Mouse (Mus musculus) kidney, embryonic 16.5 days (tissue): Measurements from ENCODE around the gene Gnas. TPM values are rescaled to one million over a fixed set of nuclear protein-coding genes. Genes with fewer than 3 reads are reported as not detected.
"Not testable (repeated sequence)": the region's sequence is repeated elsewhere in the genome, so short reads cannot be mapped to it uniquely, and the experiment has no call there.

Experiments used
- ATAC-seq: fragments of 200-750 bp; cut with Nextera tagmentation; 2 replicates; pipeline ENCODE4 v1.8.0; 2017; ENCODE audit warnings: moderate TSS enrichment; ENCODE audit not compliant: low FRiP score, low TSS enrichment
- H3K27ac ChIP-seq: fragments of 300-500 bp; sonication (generic); 2 replicates; pipeline ENCODE4 v1.5.1; 2014; ENCODE audit warnings: low read length
- H3K27me3 ChIP-seq: fragments of 300-500 bp; sonication (generic); 2 replicates; pipeline ENCODE4 v1.6.1; 2014; ENCODE audit warnings: low read length, control low read depth, mixed read lengths; ENCODE audit not compliant: insufficient read depth
- H3K36me3 ChIP-seq: fragments of 300-500 bp; sonication (generic); 2 replicates; pipeline ENCODE4 v1.6.1; 2014; ENCODE audit warnings: low read length, control low read depth, mixed read lengths; ENCODE audit not compliant: insufficient read depth
- H3K4me1 ChIP-seq: fragments of 300-500 bp; sonication (generic); 2 replicates; pipeline ENCODE4 v1.6.1; 2014; ENCODE audit warnings: low read length, control low read depth, mixed read lengths; ENCODE audit not compliant: insufficient read depth
- H3K4me2 ChIP-seq: fragments of 300-500 bp; sonication (generic); replicated peaks from 2 replicates; pipeline ENCODE4 v1.6.1; 2014; ENCODE audit warnings: low read depth, low read length
- H3K4me3 ChIP-seq: fragments of 300-500 bp; sonication (generic); 2 replicates; pipeline ENCODE4 v1.5.1; 2014; ENCODE audit warnings: mild to moderate bottlenecking, low read length
- H3K9ac ChIP-seq: fragments of 300-500 bp; sonication (generic); replicated peaks from 2 replicates; pipeline ENCODE4 v1.6.1; 2014; ENCODE audit warnings: low read length
- H3K9me3 ChIP-seq: fragments of 300-500 bp; sonication (generic); 2 replicates; pipeline ENCODE4 v1.6.1; 2016; ENCODE audit warnings: low read length, control low read depth
- WGBS: fragments of 180-500 bp; shearing (Covaris S2); extraction: QIAGEN DNeasy Blood & Tissue Kit; methylation state at CpG from one replicate; pipeline ENCODE4 v1.1.7; 2014; 5-methylcytosine and 5-hydroxymethylcytosine counted together
- polyA plus RNA-seq: library from polyadenylated mRNA; unstranded; fragments of >200 nt; fragmentation: Nextera tagmentation; extraction: Ambion mirVana; gene quantifications from 2 replicates; pipeline ENCODE4 v1.2.1, GENCODE M21; 2015

Gene Gnas
- polyA plus RNA-seq, 1 experiment from 2014 or later, result 1,325 TPM

GRCm38 (mm10) chr2:174343566-174343965 is 59.4 kb downstream of the Gnas start:
- H3K4me1 ChIP-seq, result peaks cover 61% of the 10 kb centered on the region
- peaks cover 4% of the 10 kb centered on the region; the same call in 1 of the 2 replicates for H3K9me3 ChIP-seq
- H3K27ac ChIP-seq, result peak overlapping the region; percentile 90
- H3K4me2 ChIP-seq, result peak overlapping the region; percentile 38
- peak overlapping the region; percentile 50; the same call in 1 of the 2 replicates for H3K9ac ChIP-seq
- H3K4me3 ChIP-seq, result 0 out of 2 replicates have a peak overlapping the region, but pooled peaks have one; percentile 9
- peaks cover 44% of the 10 kb centered on the region for H3K36me3 ChIP-seq
- 0% methylated on average over 1 of the region's 1 CpGs for WGBS
- 0 out of 2 replicates have a peak, but pooled peaks have one; percentile 10 for ATAC-seq
- H3K27me3 ChIP-seq, result no peaks in the 10 kb centered on the region

- Histone ChIP-seq H3K27me3 (no peaks in the 10 kb centered on the region), H3K4me2 (peak overlapping the region; percentile 38), H3K9me3 (peaks cover 4% of the 10 kb centered on the region; the same call in 1 of the 2 replicates), H3K9ac (peak overlapping the region; percentile 50), H3K4me1 (peaks cover 56% of the 10 kb centered on the region), H3K4me3 (0 out of 2 replicates have a peak overlapping the region, but pooled peaks have one; percentile 9), H3K36me3 (peaks cover 44% of the 10 kb centered on the region), H3K27ac (peak overlapping the region; percentile 90)
- 0% methylated on average over 3 of the region's 3 CpGs for WGBS
- ATAC-seq, result peak; percentile 76
These were observed 60.0 kb downstream of the Gnas start for GRCm38 (mm10) chr2:174344003-174344655.

GRCm38 (mm10) chr2:174344996-174345395 is 60.9 kb downstream of the Gnas start:
- Histone ChIP-seq H3K27ac (peak overlapping the region; percentile 90), H3K9me3 (peaks cover 4% of the 10 kb centered on the region; the same call in 1 of the 2 replicates), H3K4me2 (no peak overlapping the region), H3K4me1 (peaks cover 47% of the 10 kb centered on the region), H3K36me3 (peaks cover 44% of the 10 kb centered on the region), H3K9ac (no peak overlapping the region), H3K4me3 (no peak overlapping the region), H3K27me3 (no peaks in the 10 kb centered on the region)
- 90% methylated on average over 16 of the region's 16 CpGs for WGBS
- no peak for ATAC-seq

GRCm38 (mm10) chr2:174346612-174346998 is 62.5 kb downstream of the Gnas start, which contains the start of gene Gm20721:
Gm20721 (minus strand) TSS chr2:174346712.
- 94% methylated on average over 5 of the region's 5 CpGs for WGBS
- Histone ChIP-seq H3K4me1 (peaks cover 31% of the 10 kb centered on the region), H3K4me2 (no peak within 1 kb of the TSS), H3K9ac (no peak within 1 kb of the TSS), H3K4me3 (no peak within 1 kb of the TSS), H3K9me3 (peaks cover 4% of the 10 kb centered on the region; the same call in 1 of the 2 replicates), H3K27ac (no peak within 1 kb of the TSS), H3K27me3 (no peaks in the 10 kb centered on the region), H3K36me3 (peaks cover 44% of the 10 kb centered on the region)
- ATAC-seq, result no peak

DNA sequence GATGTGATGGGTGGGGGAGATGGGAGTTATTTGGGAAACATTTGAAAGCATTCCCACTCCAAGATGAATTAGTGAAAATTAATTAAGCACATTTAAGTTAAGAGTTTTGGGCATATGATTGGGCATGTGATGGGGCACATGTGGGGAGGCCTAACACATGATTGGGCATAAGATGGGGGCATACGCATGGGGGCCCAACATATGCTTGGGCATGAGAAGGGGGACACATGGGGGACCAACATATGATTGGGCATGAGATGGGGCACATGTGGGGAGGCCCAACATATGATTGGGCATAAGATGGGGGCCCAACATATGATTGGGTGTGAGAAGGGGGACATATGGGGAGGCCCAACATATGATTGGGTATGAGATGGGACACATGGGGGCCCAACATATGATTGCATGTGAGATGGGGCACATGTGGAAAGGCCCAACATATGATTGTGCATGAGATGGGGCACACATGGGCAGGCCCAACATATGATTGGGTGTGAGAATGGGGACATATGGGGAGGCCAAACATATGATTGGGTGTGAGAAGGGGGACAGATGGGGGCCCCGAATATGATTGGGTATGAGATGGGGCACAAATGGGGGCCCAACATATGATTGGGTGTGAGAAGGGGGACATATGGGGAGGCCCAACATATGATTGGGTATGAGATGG is 63.0 kb downstream of the Gnas start:
- not testable (repeated sequence) for H3K4me2 ChIP-seq, H3K9me3 ChIP-seq, H3K9ac ChIP-seq, H3K4me3 ChIP-seq, H3K27me3 ChIP-seq, H3K27ac ChIP-seq, ATAC-seq
- peaks cover 26% of the 10 kb centered on the region for H3K4me1 ChIP-seq
- peaks cover 40% of the 10 kb centered on the region for H3K36me3 ChIP-seq
- WGBS, result 98% methylated on average over 2 of the region's 2 CpGs

GRCm38 (mm10) chr2:174358516-174358915 is 74.4 kb downstream of the Gnas start:
- Histone ChIP-seq H3K9ac (no peak overlapping the region), H3K4me1 (no peaks in the 10 kb centered on the region), H3K4me2 (no peak overlapping the region), H3K4me3 (no peak overlapping the region), H3K9me3 (no peaks in the 10 kb centered on the region), H3K27me3 (no peaks in the 10 kb centered on the region), H3K27ac (no peak overlapping the region), H3K36me3 (no peaks in the 10 kb centered on the region)
- ATAC-seq, result no peak
- WGBS, result 86% methylated on average over 4 of the region's 4 CpGs

GRCm38 (mm10) chr2:174359656-174360055 is 75.5 kb downstream of the Gnas start:
- Histone ChIP-seq H3K4me3 (no peak overlapping the region), H3K9ac (no peak overlapping the region), H3K4me2 (no peak overlapping the region), H3K9me3 (no peaks in the 10 kb centered on the region), H3K27ac (no peak overlapping the region), H3K4me1 (no peaks in the 10 kb centered on the region), H3K36me3 (no peaks in the 10 kb centered on the region), H3K27me3 (no peaks in the 10 kb centered on the region)
- ATAC-seq, result no peak
- 81% methylated on average over 4 of the region's 4 CpGs for WGBS

- H3K4me3 ChIP-seq, result no peak overlapping the region
- H3K4me1 ChIP-seq, result no peaks in the 10 kb centered on the region
- no peak for ATAC-seq
- no peaks in the 10 kb centered on the region for H3K27me3 ChIP-seq
- H3K9me3 ChIP-seq, result no peaks in the 10 kb centered on the region
- no peak overlapping the region for H3K4me2 ChIP-seq
- WGBS, result 85% methylated on average over 10 of the region's 10 CpGs
- no peaks in the 10 kb centered on the region for H3K36me3 ChIP-seq
- no peak overlapping the region for H3K9ac ChIP-seq
- no peak overlapping the region for H3K27ac ChIP-seq
These were observed 82.5 kb downstream of the Gnas start for GRCm38 (mm10) chr2:174366571-174366970.

GRCm38 (mm10) chr2:174381021-174381420 is 96.9 kb downstream of the Gnas start:
- 44% methylated on average over 9 of the region's 9 CpGs for WGBS

GRCm38 (mm10) chr2:174391936-174392335 is 107.8 kb downstream of the Gnas start:
- no peak for ATAC-seq
- no peak overlapping the region for H3K27ac ChIP-seq
- H3K36me3 ChIP-seq, result no peaks in the 10 kb centered on the region
- H3K9me3 ChIP-seq, result peaks cover 7% of the 10 kb centered on the region
- H3K27me3 ChIP-seq, result no peaks in the 10 kb centered on the region
- no peak overlapping the region for H3K4me3 ChIP-seq
- H3K4me1 ChIP-seq, result no peaks in the 10 kb centered on the region
- WGBS, result 88% methylated on average over 3 of the region's 3 CpGs
- no peak overlapping the region for H3K4me2 ChIP-seq
- no peak overlapping the region for H3K9ac ChIP-seq

More at GRCm38 (mm10) chr2:174381021-174381420, 96.9 kb downstream of the Gnas start:
- Histone ChIP-seq H3K9me3 (no peaks in the 10 kb centered on the region), H3K36me3 (no peaks in the 10 kb centered on the region), H3K4me2 (no peak overlapping the region), H3K27me3 (no peaks in the 10 kb centered on the region), H3K9ac (no peak overlapping the region), H3K4me1 (no peaks in the 10 kb centered on the region), H3K4me3 (no peak overlapping the region), H3K27ac (no peak overlapping the region)
- ATAC-seq, result no peak
